Mouse (Mus musculus): Measurements from ENCODE around the gene Usp43.

- no peak for TF ChIP-seq CTCF (IDR thresholded peaks at IDR 0.05; ENCODE audit: low read depth, low read length)
- no peak for TF ChIP-seq POLR2A (IDR thresholded peaks at IDR 0.05; ENCODE audit: borderline replicate concordance, low read depth, low read length)
Observed at GRCm38 (mm10) chr11:67917126-67917525, 4.8 kb downstream of the Usp43 start.
